Comparison of ENCODE assay signal across 14 mouse cellular contexts in genomic region chr8:70419879-70420643, GRCm38 (mm10). TPM values are rescaled to one million over a fixed set of nuclear protein-coding genes. Genes with fewer than 3 reads are reported as not detected.
DNase-seq lines count a peak whose midpoint lies in the region; ATAC-seq and TF ChIP-seq lines count a peak whose summit lies in the region.
"Had no signal": no experiment of that assay in that cellular context is flagged by ENCODE, and none has a peak within 500 bp of the region (broad histone marks: within the 10 kb centered on the region; RNA-seq: fewer than 3 reads in every experiment).

No protein-coding gene starts in this region.

- H3K9ac ChIP-seq in liver, embryonic 14.5 days (replicated peaks): peak overlapping the region; percentile 10

- no peaks in the 10 kb centered on the region for H3K9me3 ChIP-seq in heart, embryonic 10.5 days
- H3K9me3 ChIP-seq in G1E (replicated peaks): no peaks in the 10 kb centered on the region
- no peaks in the 10 kb centered on the region for H3K9me3 ChIP-seq in liver, embryonic 14.5 days (ENCODE audit: control insufficient read depth, low read length)

- WGBS in heart, embryonic 10.5 days: 68% methylated on average over 11 of the region's 11 CpGs
- 37% methylated on average over 11 of the region's 11 CpGs for WGBS in liver, embryonic 14.5 days (ENCODE audit: insufficient replicate concordance)

- no peaks in the 10 kb centered on the region for H3K36me3 ChIP-seq in heart, embryonic 10.5 days
- peaks cover 52% of the 10 kb centered on the region for H3K36me3 ChIP-seq in G1E (replicated peaks)
- no peaks in the 10 kb centered on the region for H3K36me3 ChIP-seq in liver, embryonic 14.5 days (replicated peaks; ENCODE audit: control insufficient read depth, insufficient read depth, low read depth)

- no peak for TF ChIP-seq CTCF in left cerebral cortex, adult 2 months (IDR thresholded peaks at IDR 0.05)
- no peak for TF ChIP-seq CTCF in G1E (IDR thresholded peaks at IDR 0.05; ENCODE audit: low read depth, low read length)
- TF ChIP-seq CTCF in liver, embryonic 14.5 days (IDR thresholded peaks at IDR 0.05; ENCODE audit: low read depth): no peak

- intact Hi-C loops in heart, postnatal 10 days (cut with DNase I): loop anchor here (10.0 kb wide), 1 partner anchor 85 kb away; the partner anchor contains the start of gene Rex1bd
- intact Hi-C loops in left cerebral cortex, adult 2 months (cut with DNase I): loop anchor here (2.0 to 5.0 kb wide), 2 partner anchors 43 to 68 kb away; partner anchors contain the start of gene Upf1
- intact Hi-C loops in left cerebral cortex, postnatal 36 days (cut with DNase I): loop anchor here (5.0 kb wide), 2 partner anchors 32 to 67 kb away; partner anchors contain the start of gene Tmem59l

- DNase-seq in heart, embryonic 10.5 days (ENCODE audit: low spot score): no peak
- no peak for DNase-seq in heart, postnatal 10 days
- DNase-seq in left cerebral cortex, adult 2 months (ENCODE audit: extremely low spot score in 1 of 2, low spot score in 2 of 2): no peak
- DNase-seq in left cerebral cortex, postnatal 36 days (ENCODE audit: low spot score in 2 of 2): no peak
- no peak for DNase-seq in G1E (ENCODE audit: low spot score)
- DNase-seq in liver, embryonic 14.5 days (ENCODE audit: low read depth in 3 of 3, low spot score in 3 of 3): no peak
- DNase-seq in c-Kit-positive CD71-positive TER-119-positive erythroid progenitor cells, embryonic 14.5 days (ENCODE audit: low spot score): no peak
- DNase-seq in kidney, postnatal 25 days: no peak
- DNase-seq: cerebellum, adult 8-10 months; gastrocnemius, adult 2 months; kidney, adult 11 months; lung, postnatal 10 days; right cerebral cortex, postnatal 14 days had no signal

- H3K4me1 ChIP-seq in heart, embryonic 10.5 days: peaks cover 68% of the 10 kb centered on the region
- H3K4me1 ChIP-seq in G1E (ENCODE audit: insufficient read depth, low read depth, low read length): peaks cover 94% of the 10 kb centered on the region
- H3K4me1 ChIP-seq in liver, embryonic 14.5 days (replicated peaks; ENCODE audit: control insufficient read depth in 2 of 2, insufficient read depth in 2 of 2, low read length in 1 of 2): peaks cover 35 to 57% of the 10 kb centered on the region in 2 experiments

- TF ChIP-seq EP300 in liver, embryonic 14.5 days (IDR thresholded peaks at IDR 0.05; ENCODE audit: low read depth): no peak

- peak overlapping the region; percentile 54 for H3K27ac ChIP-seq in heart, embryonic 10.5 days
- H3K27ac ChIP-seq in left cerebral cortex, adult 2 months: peak overlapping the region; percentile 71
- peak overlapping the region; percentile 39 for H3K27ac ChIP-seq in liver, embryonic 14.5 days
- H3K27ac ChIP-seq: gastrocnemius, adult 2 months had no signal

- no peaks in the 10 kb centered on the region for H3K27me3 ChIP-seq in heart, embryonic 10.5 days (ENCODE audit: insufficient read depth, poor library complexity, severe bottlenecking)
- no peaks in the 10 kb centered on the region; the same call in 1 of the 2 replicates for H3K27me3 ChIP-seq in G1E (ENCODE audit: insufficient read depth, low read length)
- H3K27me3 ChIP-seq in liver, embryonic 14.5 days (ENCODE audit: control insufficient read depth, insufficient read depth, low read length): no peaks in the 10 kb centered on the region

- H3K4me3 ChIP-seq in heart, embryonic 10.5 days: no peak overlapping the region
- H3K4me3 ChIP-seq in left cerebral cortex, adult 2 months: no peak overlapping the region
- H3K4me3 ChIP-seq in G1E (ENCODE audit: low read depth, low read length): peak overlapping the region; percentile 54; the same call in 1 of the 2 replicates
- no peak overlapping the region for H3K4me3 ChIP-seq in liver, embryonic 14.5 days (ENCODE audit: insufficient read depth in 1 of 2, low read depth in 2 of 2, low read length in 2 of 2)
- H3K4me3 ChIP-seq: gastrocnemius, adult 2 months had no signal

- no peak overlapping the region for H3K4me2 ChIP-seq in liver, embryonic 14.5 days (ENCODE audit: low read depth)

- no peak for ATAC-seq in G1E (ENCODE audit: extremely low read depth, insufficient number of reproducible peaks, low FRiP score, poor library complexity, severe bottlenecking)
- ATAC-seq in liver, embryonic 14.5 days (ENCODE audit: insufficient read depth): peak; percentile 34; the same call in 1 of the 2 replicates
- ATAC-seq: forebrain, embryonic 14.5 days had no signal

RNA-seq across cellular contexts. Expression of gene Crtc1, which starts 19.3 kb away (rescaled TPM):
- polyA plus RNA-seq in heart, embryonic 10.5 days (2016; fragmentation: Nextera tagmentation; extraction: Ambion mirVana): 13.0 and 15.8 TPM in 2 replicates
- total RNA-seq in heart, postnatal 10 days (2021): 10 to 100 TPM; 11.0 to 15.6 TPM
- 100 to 1,000 TPM; 134 to 153 TPM for total RNA-seq in left cerebral cortex, adult 2 months (2021)
- 100 to 1,000 TPM; 116 to 140 TPM for total RNA-seq in left cerebral cortex, postnatal 36 days (2021)
- total RNA-seq in G1E (2014; fragmentation: Nextera tagmentation) (15.3 and 17.9 TPM in 2 replicates), G1E (2017) (1.4 and 1.6 TPM in 2 replicates)
- polyA plus RNA-seq in G1E (2012): 17.6 and 18.8 TPM in 2 replicates
- polyA plus RNA-seq in liver, embryonic 14.5 days (2012; rRNA removed): 3.9 and 4.5 TPM in 2 replicates
- polyA plus RNA-seq in liver, embryonic 14.5 days (2014; fragmentation: Nextera tagmentation; extraction: Ambion mirVana): 2.9 and 3.9 TPM in 2 replicates

RNA-seq across cellular contexts. Expression of gene Comp, which starts 46.7 kb away (rescaled TPM):
- polyA plus RNA-seq in heart, embryonic 10.5 days (2016; fragmentation: Nextera tagmentation; extraction: Ambion mirVana): 0.43 and 1.2 TPM in 2 replicates
- 1 to 10 TPM; 2.4 to 3.4 TPM for total RNA-seq in heart, postnatal 10 days (2021)
- total RNA-seq in left cerebral cortex, adult 2 months (2021): under 1 TPM; 0.32 to 0.33 TPM
- total RNA-seq in left cerebral cortex, postnatal 36 days (2021): under 1 TPM; 0.25 to 0.88 TPM
- total RNA-seq in G1E (2014; fragmentation: Nextera tagmentation) (not detected in 2 replicates), G1E (2017) (0.06 TPM in 1 of 2 replicates, not detected in the other)
- polyA plus RNA-seq in G1E (2012): 0.14 and 0.15 TPM in 2 replicates
- 0.39 and 0.47 TPM in 2 replicates for polyA plus RNA-seq in liver, embryonic 14.5 days (2012; rRNA removed)
- polyA plus RNA-seq in liver, embryonic 14.5 days (2014; fragmentation: Nextera tagmentation; extraction: Ambion mirVana): 0.29 and 0.85 TPM in 2 replicates
- polyA plus RNA-seq: forebrain, embryonic 14.5 days had no signal

RNA-seq across cellular contexts. Expression of gene Klhl26, which starts 56.7 kb away (rescaled TPM):
- polyA plus RNA-seq in heart, embryonic 10.5 days (2016; fragmentation: Nextera tagmentation; extraction: Ambion mirVana): 15.6 and 15.7 TPM in 2 replicates
- 1 to 10 TPM; 8.4 to 8.9 TPM for total RNA-seq in heart, postnatal 10 days (2021)
- total RNA-seq in left cerebral cortex, adult 2 months (2021): 10 to 100 TPM; 43.7 to 44.4 TPM
- total RNA-seq in left cerebral cortex, postnatal 36 days (2021): 10 to 100 TPM; 43.6 to 44.6 TPM
- total RNA-seq in G1E (2014; fragmentation: Nextera tagmentation) (23.6 and 23.8 TPM in 2 replicates), G1E (2017) (11.6 and 13.9 TPM in 2 replicates)
- 10.8 and 12.8 TPM in 2 replicates for polyA plus RNA-seq in G1E (2012)
- polyA plus RNA-seq in liver, embryonic 14.5 days (2012; rRNA removed): 6.5 and 7.1 TPM in 2 replicates
- 5.0 and 6.0 TPM in 2 replicates for polyA plus RNA-seq in liver, embryonic 14.5 days (2014; fragmentation: Nextera tagmentation; extraction: Ambion mirVana)

Comparison
In these comparisons a context has a peak if more than half of its experiments do, and no peak if none do; other contexts are left out.
1. RNA of gene Crtc1, which starts 19.3 kb away (total RNA-seq): 134 to 153 TPM in left cerebral cortex, adult 2 months and 116 to 140 TPM in left cerebral cortex, postnatal 36 days; 11.0 to 15.6 TPM in heart, postnatal 10 days and 1.4 to 17.9 TPM in G1E; every median in the first group is over 4 times any median in the second.
2. Peak in every context shown above with its lines, with median percentiles within 50 percentile points of each other: H3K27ac ChIP-seq.